Mouse (Mus musculus) urinary bladder, postnatal 14 days (tissue): ENCODE data around the gene Cwc27.

Experiments used
- DNase-seq: peaks from one replicate; pipeline ENCODE4 v3.0.0; 2021; ENCODE audit warnings: low spot score

Gene Cwc27

DNA sequence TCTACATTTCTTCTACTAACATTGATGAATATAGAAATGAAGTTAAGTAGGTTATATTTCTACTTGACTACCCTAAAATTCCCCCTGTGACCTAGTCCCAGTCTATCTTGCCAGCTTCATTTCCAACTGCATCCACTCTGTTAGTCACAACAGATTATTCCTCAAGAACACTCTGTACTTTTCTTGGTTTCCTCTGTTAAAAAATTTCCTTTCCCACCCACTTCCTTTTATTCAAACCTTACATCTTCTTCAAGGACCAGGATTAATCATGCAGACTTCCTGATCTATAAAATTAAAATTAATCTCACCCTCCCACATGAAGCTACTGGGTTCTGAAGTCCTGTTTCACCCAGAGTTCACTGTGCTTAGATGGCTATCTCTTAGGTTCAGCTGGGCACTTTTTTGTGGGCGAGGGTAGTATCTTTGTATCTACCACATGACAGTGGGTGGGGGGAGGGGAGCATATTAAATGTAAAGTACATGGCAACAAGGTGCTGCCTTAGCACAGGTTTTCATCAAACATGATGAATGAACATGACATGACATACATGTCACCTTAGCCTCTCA, 37.8 kb downstream of the Cwc27 start:
- DNase-seq: no peak

DNA sequence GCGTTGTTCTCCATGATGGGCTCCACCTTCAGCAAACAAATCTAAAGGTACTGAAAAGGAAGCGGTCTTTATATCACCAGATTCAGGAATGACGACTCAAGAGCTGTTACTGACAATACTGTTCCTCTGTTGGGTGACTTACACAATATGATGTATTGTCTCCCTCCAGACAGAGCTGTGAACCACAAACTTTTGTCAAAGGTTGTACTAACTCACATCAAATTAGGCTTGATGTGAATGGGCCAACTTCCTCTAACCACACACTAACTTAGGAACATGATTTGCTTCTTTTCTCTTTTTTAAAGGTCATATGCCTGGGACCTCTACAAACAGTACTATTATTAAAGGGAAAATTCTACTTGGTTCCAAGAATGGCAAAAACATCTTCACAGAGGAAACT, 53.7 kb downstream of the Cwc27 start:
- no peak for DNase-seq

DNA sequence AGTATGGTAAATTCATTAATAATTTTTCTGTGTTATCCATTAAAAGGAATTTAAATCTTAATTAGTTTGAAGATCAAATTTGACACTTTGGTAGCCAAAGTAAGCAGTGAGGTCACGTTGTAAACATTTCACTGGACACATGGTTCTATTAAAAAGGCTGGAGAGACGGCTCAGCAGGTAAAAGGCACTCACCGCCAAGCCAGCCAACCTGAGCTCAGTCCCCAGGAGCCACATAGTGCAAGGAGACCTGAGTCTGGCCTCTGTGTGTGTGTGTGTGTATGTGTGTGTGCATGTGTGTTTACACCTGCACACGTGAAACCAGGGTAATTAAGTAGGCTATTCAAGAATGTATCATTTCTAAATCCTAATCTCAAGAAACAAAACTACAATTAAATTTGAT, 54.5 kb downstream of the Cwc27 start:
- no peak for DNase-seq

DNA sequence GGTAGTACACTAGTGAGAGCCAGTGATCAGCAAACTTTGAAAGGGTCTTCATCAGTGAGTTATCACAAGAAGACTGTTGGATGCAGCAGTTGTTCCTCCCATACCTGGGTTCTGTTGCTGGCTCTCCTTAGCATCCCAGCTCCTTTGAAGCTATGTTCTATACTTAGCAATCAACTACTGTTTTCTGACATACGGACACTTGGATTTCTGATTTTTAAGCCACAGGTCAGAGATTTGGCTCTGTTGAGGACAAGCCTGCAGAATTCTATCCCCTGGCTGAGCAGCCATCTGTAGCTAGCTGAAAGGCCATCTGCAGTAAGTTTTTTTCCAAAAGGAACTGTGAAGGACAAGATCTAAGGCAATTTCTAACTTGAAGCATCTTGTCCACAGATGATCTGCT, 57.6 kb downstream of the Cwc27 start:
- no peak for DNase-seq

DNA sequence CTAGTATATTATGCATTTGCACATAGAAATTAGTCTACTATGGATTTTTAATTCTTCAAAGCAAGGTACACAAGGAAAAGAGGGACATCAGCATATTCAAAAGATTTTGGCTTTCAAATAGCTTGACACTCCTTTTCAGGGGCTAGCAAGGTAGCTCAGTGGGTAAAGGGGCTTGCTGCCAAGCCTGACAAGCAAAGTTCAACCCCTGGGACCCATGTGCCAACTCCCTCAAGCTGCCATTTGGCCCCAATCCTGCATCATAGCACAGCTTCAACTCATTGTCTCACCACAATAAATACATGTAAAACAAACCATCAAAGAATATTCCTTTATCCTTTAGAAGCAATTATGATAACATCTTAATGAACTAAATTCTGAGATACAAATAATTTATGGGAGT, 69.9 kb downstream of the Cwc27 start:
- no peak for DNase-seq

DNA sequence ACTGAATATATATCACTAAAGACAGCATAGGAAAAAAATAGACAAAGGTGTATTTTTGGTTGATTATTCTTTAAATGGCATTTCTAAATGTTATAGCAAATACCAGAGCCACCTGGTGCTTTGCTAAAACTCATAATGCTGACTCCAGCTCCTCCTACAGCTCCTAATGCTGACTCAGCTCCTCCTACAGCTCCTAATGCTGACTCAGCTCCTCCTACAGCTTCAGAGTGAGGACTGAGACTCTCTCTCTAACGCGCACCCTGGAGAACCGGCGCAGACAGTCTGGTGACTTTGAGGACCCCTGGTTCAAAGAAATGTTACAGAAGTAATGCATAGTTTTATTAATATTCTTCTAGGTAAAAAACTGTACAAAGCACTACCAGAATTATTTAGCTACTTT, 74.1 kb downstream of the Cwc27 start:
- no peak for DNase-seq

DNA sequence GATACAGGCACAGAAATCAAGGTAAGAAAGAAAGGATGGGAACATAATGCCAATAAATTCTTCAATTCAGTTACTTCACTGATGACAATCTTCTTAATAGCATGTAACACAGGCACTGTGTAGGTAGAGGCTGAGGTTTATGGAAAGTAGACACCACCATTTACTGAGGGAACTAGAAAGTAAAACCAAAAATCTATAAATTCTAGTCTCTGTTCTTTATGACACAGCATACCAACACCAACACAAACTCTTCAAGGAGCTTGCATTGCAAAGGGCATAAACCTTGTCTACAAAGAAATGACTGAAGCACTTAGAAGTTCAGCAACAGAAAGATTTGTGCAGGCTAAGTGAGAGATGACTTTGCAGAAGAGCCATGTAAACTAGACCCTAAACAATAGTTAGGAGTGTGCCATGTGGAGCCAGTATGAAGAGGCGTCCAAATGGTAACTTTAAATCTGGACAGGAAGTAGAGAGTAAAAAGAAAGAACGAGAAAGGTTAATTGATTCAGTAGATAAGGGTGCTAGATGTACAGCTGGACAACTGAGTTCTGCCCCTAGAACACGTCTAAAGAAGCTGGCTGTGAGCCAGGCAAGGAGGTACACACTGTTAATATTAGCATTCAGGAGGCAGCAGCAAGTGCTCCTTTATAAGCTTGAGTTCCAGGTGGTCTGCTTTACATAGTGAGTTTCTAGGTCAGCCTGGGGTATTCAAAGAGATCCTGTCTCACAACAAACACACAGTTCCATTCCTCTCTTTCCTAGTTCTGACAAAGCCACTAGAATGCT, 87.5 kb downstream of the Cwc27 start:
- DNase-seq: peak; percentile 22

DNA sequence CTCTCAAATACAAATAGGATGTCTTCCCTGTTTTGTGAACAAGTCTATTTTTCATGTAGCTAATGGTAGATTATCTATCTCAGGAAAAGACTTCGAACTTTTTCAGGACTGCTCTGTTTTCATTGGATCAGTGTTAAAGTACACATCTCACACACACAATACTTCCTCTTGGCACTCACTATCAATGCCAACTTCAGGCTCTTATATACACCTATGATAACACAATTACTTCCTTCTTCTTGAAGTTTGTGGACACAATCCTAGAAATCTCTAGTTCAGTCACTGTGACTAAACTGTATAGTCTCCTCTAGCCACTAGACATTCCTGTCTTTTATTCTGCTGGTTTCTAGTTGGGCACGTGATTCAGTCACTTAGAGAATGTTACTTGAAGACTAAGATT, 89.3 kb downstream of the Cwc27 start:
- no peak for DNase-seq

DNA sequence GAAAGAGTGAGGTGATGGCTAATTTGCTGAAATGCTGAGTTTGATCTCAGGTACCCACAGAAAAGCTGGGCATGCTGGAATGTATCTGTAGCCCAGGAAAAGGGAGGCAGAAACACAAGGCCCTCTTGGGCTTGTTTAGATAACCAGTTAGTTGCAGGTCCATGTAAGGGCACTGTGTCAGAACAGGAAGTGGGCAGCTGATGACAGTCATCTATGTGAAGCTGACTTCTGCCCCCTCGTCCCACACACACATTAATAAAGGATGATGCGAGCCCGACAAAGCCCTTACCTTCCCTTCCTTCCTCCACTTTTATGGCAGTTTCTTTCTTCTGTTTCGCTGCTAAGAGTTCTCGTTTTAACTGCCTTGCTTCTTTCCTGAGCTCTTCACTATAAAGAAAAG, 96.8 kb downstream of the Cwc27 start:
- DNase-seq: no peak

DNA sequence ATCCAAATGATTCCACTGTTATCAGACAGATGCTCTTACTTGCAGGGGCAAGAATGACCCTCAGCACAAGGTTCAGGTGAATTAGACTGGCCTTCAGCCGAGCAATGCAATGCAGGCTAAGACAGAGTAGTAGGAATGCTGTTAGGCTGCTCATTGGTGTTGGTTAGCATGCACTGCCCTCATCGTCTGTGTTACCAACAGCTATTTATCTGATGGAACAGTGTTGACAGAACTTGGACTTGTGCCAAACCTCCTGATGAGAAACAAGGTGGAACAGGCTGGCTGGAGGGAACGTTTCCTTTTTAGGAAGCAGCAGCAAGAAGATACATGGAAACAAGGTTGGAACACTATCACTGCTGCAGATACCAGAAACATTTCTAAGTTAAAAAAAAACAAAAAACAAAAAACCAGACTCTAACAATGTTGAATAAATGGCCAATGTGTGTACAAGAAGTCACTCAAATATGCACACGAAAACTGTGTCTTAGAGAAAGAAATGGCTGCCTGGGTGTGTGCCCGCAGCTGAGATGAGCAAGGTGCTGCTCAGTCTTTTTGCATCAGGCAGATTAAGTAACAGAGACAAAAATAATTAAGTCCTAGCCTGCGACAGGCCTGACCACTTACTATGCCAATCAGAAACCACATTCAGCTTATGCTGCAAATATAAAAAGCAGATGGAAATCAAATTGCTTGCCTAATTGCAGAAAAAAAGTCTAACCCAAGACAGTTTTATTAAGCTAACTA, 122.2 kb downstream of the Cwc27 start:
- DNase-seq: peak; percentile 68

DNA sequence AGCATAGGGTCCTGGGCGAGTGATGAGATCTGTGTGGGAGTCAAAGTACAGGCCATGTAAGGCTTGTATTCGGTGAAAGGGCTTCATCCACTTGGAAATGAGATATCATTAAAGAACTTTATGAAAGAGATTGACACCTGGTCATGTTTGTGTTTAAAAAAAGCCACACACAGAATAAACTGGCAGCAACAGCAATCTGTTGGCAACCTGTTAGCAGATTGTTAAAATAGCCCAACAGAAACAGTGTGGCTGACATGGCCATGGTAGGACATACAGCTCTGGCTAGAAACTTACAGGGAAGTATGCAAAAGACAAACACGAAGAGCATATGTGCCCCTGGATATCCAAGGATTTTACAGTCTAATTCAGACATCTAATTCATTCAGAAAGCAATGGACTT, 124.2 kb downstream of the Cwc27 start:
- DNase-seq: no peak

DNA sequence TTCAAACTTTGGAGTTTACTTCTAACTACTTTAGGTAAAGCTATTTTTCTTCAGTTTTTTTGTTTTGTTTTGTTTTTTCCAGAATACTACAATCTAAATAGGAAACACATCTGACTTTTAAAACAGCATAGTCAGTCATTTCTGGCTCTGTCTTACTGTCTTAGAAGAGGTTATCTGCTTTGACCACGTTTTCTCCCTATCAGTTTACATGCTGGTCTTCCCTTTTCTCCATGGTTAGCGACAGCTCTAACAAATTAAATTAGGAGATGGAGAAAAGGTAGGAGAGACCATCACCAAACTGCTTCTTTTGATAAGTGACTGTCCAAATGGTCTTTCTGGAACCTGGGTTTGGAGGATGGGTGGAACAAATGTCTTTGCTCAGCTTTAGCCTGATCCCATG, 131.4 kb downstream of the Cwc27 start:
- DNase-seq: no peak

DNA sequence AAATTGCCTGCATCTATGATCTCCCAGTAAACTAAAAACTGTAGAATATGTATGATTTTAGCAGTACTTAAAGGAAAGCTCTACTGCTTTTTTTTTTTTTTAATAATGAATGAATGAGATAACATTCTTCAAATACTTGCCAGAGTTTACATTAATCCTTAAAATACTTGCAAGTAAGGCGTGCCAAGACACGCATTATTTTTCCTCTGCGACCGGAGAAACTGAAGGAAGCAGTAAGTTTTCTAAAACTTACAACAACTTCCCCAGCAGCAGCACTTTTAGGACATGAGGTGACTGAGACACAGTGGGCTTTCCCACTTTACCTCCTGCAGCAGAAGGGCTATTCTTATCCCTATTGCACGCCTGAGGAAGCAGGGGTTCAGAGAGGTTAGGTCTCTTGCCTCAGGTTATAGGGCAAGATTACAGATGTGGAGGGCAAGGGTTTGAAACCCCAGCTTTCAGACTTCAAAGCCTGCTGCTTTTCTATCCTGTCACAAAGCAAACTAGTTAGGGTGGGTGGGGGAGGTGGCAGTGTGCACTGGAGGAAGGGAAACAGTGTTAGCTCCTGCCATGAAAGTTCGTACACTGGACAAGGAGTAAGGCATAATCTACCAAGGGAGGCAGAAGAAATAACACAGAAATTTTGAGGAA, 132.5 kb downstream of the Cwc27 start:
- DNase-seq: no peak

DNA sequence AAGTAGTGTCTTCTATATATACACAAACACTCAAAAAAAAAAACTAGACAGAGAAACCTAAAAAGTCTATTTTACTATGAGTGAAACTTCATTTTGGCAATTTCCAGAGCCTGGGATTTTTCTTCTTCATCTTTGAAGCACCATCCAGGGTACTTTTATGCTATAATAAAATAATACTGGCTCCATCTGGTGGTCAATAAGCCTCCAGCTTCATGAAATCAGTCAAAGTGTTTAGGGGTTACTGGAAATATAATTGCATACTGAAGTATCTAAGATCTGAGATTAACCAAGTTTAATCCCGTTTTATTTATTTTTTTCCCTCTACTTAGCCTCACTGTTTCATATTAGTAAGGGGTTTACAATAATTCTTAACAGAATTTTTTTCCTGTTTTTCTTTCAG, 135.7 kb downstream of the Cwc27 start:
- DNase-seq: no peak

DNA sequence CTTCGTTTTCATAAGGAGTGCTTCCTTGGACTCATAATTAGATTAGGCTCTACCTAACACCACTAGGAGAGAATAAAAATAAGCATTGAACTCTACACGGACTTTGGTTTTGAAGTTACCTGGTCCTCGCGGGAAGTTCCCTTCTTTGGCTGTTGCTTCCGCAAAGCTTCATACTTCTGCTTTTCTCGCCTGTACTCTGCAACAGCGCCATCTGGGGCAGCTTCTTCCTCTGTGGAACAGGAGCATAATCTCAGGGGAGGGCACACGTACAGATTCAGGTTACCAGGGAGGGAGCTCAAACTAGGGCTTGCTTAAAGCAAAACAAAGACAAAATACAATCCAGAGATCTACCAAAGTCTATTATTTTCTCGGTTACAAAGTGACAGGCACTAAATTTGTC, 155.8 kb downstream of the Cwc27 start:
- no peak for DNase-seq

DNA sequence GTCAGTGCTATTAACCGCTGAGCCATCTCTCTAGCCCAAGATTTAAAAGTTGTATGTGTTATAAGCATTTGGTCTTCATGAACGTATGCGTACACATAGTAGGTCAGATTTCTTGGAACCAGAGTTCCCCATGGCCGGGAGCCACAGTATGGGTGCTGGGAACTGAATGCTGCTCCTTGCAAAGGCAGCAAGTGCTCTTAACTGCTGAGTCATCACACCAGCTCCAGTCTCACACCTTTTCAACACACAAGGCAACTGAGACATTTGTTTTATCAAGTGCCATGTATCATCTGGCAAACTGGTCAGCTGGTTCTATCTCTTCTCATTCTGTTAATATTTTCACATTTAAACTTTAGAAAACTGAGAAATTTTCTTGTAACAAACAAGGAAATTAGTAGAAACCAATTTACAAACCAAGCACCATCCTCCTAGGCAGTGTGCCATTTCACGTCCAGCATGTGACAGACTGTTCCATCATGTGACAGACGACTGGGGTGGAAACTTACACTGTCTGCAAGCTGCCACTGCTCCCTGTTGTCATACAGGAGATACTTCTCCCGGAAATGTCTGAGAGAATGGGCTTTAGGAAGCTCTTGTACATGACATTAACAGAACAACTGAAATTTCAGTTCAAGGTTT, 156.8 kb downstream of the Cwc27 start:
- no peak for DNase-seq

DNA sequence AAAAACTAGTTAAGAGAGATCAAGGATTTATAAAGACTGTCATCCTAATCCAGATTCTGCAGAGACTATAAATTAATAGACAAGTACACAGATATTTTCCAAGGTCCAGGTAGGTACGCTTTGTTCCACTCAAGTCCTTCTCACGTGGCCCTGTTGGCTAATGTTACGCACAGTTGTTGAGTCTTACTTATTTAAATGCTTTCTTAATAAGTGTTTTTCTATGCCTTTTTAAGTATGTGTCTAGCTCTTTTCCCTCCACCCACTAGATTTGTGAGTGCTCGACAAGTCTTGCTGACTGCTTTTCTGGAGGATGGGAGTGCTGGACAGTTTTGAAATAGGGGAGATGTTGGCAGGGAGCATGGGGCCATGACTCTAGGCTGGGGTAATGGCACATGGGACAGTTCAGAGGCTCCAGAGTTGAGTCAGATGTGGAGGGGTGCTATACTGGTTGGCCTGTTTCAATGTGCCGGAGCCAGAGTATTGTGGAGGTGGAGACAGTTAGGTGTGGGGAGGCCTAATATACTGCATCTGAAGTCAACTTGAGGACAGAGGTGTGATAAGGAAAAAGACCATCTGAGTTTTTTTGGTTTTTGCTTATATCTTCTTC, 160.2 kb downstream of the Cwc27 start:
- DNase-seq: no peak

DNA sequence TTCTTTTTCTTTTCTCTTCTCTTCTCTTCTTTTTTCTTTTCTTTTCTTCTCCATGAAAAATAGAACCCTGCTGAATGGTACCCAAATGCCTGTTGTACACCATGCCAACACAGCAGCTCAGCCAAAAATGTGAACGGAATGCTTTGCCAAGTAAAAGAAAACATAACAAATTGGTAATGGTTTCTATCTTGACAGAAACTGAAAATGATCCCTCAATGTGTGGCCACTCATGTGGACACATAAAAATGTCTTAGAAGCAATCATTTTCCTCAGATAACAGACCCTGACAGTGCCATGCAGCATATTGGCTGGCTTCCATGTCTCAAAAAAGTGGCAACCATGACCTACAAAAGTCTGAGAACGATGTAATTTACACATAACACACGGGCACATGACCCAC, 161.8 kb downstream of the Cwc27 start:
- no peak for DNase-seq

DNA sequence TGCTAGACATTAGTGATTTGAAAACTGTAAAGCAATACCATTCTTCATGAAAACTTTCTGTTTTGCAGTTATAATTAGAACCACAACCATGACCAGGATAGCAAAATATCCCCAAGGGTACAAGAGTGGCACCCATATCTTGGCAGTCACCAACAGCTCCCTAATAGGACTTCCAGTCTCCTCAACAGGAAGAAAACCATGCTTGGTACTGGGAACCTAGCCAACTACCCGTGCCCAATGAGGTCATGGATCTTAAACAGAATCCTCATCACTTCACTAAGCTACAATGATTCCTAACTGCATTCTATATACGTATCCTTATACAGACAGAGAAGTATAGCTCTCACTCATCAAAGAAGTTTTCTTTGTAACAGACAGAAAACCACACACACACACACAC, 165.2 kb downstream of the Cwc27 start:
- DNase-seq: no peak

DNA sequence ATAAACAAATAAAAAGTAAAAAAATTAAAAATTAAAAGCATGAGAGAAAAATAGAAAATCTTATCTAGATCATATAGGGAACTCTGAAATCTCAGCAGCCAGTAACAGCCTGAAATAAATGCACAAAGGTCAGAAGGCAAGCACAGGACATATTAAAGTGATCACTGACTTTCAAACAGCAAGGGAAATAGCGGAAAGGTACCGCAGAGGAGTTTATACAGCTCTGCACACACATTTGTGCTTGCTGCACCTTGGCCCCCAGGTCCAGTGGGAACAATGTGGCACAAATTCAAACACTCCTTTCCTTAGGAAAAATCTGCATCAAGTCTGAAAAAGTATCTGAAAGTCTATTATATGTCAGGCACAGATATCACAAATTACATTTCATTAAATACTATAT, 166.3 kb downstream of the Cwc27 start:
- DNase-seq: no peak

DNA sequence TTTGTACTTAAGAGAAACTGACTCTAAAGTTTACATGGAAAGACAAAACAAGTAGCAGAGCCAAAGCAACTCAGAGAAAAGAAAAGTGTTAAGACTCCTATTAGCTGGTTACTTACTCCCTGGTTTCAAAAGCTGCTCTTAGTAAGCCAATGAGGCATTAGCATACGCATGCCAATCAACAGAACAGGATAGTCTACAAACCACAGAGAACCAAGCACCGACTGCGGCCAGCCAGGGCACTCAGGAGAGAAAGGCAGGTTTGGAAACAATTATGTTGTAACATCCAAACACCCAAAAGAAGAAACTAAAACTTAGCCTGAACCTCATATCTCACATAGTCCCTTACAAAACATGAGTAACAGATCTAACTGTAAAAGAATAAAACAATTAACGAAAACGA, 166.8 kb downstream of the Cwc27 start:
- no peak for DNase-seq

DNA sequence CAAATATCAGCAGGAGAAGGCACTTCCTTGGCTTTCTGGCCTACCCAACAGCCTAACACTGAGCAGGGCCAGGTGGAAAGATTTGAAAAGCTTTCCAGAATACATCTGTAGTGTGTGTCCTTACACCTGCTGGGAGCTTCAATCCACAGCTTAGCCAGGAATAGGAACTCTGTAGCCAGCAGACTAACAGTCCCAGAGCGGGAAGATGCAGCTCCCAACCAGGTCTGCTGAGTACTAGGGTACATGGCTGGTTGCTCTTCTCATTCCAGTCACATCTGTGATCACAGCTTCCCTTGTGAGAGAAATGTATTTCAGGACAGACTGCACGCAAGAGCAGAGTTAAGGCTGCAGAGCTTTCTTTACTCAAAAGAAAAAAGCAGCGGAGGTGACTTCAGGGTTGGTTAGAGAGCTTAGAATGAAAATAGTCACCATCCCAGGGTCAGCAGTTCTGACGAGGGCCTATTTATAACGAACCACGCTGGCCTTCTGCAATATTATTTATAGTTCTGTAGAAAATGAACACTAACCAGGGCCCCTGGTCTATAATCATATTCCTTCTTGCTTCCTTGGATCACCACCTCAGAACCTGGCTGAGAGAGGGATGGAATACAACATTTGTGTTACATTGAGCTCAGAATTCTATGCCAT, 171.0 kb downstream of the Cwc27 start:
- DNase-seq: no peak
